Mouse (Mus musculus): Measurements from ENCODE around the gene Bcl2l15.
"Not testable (repeated sequence)": the region's sequence is repeated elsewhere in the genome, so short reads cannot be mapped to it uniquely, and the experiment has no call there.

The Bcl2l15 gene

DNA sequence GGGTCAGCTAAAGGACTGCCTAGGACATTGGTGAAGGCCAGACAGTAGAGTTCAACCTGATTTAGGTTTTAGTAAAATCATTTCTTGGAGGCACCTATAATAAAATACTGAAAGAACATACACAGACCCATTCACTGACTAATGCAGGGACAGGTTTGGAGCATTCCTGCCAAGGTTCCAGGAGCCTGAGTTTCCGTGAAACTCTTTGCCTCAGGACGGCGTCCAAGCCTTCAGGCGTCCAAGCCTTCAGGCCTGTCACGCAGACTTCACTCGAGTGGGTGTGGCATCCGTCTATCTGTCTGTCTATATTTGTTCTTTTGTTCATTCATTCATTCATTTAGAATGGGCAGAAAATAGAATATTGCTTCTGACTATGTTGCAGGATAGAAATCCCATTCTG is 1.3 kb upstream of the Bcl2l15 start:
- no peak for DNase-seq (ENCODE audit: low spot score in 2 of 2)

DNA sequence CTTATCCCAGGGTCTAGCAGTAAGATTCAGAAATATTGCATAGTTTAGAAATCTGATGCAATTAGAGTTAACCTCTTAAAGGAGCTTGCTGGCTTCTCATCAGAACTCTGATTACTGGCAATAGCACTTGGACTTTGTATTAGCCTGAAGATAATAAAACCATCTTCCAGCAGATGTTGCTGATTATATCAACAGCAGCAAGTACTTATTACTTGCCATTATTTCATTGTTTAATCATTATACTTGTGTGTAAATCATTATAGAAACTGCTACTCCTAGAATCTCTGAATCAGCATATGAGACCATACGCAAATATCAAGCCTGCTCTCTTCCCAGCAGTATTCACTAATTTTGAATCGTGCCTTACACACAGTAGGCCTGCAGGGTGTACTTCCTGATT is 1.6 kb downstream of the Bcl2l15 start:
- no peak for DNase-seq (ENCODE audit: low spot score in 2 of 2)

DNA sequence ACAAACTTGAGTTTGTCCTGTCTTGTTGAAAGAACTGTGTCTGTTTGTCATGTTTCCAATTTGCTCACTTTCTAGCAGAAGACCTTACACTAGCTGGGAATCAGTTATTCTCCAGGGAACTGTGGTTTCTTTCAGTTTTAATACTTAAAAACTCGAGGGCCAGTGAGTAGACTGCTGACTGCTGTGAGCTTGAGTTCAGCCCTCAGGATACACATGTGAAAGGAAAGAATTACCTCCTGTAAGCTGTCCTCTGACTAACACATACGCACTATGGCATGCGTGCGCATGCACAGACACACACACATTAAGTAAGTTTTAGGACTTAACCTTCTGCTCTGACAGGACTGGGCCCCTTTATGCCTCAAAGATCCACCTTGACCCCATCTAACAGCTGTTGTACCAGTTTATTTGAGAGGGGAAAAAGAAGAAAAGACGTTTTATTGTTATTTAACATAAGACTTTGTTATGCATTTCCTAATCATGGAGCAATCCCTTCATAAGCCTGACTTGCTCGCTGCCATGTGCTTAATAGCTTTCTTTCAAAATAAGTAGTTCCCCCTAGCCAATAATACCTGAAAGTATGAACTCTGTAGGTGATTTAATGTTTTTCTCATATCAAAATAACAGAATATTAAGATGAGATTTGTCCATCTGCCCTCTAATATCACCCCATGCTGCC is 3.0 kb downstream of the Bcl2l15 start:
- DNase-seq (ENCODE audit: low spot score in 2 of 2): no peak

GRCm38 (mm10) chr3:103835951-103836310 is 3.5 kb downstream of the Bcl2l15 start:
- DNase-seq (ENCODE audit: low spot score in 2 of 2): no peak

DNA sequence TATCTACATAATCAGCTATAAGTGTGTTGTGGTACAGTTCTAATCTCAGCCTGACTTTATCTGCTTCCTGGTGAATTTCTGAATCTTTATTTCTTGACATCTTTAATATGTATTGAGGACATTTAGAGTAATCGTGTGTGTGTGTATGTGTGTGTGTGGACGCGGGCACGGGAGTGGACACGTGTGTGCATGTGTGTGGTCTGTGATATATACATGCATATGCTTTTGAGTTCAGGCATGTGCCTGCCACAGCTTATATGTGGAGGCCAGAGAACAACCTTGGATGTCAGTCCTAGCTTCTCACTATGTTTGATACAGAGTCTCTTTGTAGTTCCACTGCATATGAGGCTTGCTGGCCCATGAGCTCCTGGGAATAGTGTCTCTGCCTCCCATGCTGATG is 4.1 kb downstream of the Bcl2l15 start:
- no peak for DNase-seq (ENCODE audit: low spot score in 2 of 2)

GRCm38 (mm10) chr3:103839711-103840110 is 7.3 kb downstream of the Bcl2l15 start:
- DNase-seq (ENCODE audit: low spot score in 2 of 2): no peak

- DNase-seq (ENCODE audit: low spot score in 2 of 2): not testable (repeated sequence)
These were observed 7.8 kb downstream of the Bcl2l15 start for GRCm38 (mm10) chr3:103840195-103840594.

GRCm38 (mm10) chr3:103840946-103841345 is 8.5 kb downstream of the Bcl2l15 start:
- not testable (repeated sequence) for DNase-seq (ENCODE audit: low spot score in 2 of 2)

DNA sequence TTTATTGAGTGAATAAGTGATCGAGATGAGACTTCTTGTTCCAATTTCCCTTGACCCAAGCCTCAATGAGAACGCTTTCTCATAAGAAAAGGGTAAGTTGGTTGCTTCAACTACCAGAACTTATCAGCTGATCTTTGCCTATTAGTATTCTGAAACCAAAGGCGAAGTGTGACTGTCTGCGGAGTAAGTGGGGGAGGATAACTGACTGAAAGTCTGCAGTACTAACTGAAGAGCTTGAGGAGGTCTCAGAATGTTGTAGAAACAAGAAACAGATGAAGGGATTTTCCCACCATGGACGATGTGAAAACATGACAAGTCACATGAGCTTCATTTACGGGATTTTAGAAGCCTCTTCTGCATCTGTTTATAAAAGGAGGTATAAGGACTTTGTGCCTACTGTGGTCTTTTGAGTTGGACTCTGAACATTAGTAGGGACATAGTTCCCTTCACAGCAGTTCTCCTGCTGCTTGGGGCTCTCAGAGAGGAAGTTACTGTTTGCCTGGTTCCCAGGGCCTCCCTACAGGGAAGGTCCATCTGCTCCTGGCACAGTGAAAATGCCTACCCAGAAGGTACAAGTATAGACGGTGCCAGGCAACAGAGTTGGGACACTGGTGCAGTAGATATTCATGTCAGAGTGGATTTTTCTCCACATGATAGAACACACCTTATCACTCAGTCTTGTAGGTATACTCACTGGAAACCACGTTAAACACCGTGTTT is 18.4 kb downstream of the Bcl2l15 start:
- DNase-seq (ENCODE audit: low spot score in 2 of 2): no peak

DNA sequence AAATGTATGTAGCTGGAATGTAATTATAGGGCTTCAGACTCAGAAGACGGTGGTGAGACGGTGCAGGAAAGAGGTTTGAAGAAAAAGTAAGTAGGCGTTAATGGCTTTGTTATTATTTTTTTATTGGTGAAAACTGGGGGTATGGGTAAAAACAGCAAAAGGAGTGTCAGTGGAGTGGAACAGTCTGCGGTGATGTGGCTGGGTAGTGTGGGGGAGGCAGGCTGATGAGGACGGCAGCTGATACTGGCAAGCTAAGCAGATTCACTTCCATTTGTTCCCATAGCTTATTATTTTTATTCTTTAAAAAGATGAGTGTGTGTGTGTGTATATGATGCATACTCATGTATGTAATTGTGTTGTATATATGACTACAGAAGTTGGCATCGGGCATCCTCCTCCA is 19.1 kb downstream of the Bcl2l15 start:
- DNase-seq (ENCODE audit: low spot score in 2 of 2): no peak

DNA sequence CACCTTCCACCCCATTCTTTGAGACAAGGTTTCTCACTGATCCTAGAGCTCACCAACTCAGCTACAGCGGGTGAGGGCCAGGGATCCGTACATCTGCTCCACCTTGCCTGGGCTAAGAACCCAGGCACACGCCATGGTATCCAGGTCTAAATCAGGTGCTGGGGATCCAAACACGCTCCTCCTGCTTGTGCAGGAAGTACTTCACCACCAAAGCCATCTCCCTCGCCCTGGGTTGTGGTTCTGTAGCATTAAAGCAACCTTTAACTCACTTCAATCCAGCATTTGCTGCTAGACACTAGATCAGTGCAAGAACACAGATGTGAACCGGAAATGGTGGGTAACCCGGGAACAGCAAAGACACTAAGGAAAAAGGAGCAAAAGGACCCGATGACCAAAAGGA is 19.5 kb downstream of the Bcl2l15 start:
- no peak for DNase-seq (ENCODE audit: low spot score in 2 of 2)

GRCm38 (mm10) chr3:103852565-103853299 is 20.3 kb downstream of the Bcl2l15 start:
- DNase-seq (ENCODE audit: low spot score in 2 of 2): peak; percentile 78 to 93

DNA sequence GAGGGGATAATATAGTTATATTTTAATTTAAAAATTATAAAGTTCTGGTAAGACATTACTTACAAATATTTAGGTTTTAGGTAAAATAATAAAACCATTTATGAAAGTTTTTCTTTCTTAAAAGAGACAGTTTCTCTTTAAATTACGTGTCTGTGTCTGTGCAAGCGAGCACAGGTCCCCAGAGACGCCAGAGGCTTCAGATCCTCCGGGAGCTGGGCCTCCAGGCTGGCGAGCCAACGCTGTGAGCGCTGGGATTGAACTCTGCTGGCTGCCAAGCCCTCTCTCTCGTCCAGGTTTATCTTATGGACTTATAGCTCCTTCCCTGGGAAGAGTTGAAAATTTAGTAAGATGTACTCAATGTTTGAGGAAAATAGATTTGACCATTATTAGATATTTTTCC is 21.4 kb downstream of the Bcl2l15 start:
- no peak for DNase-seq (ENCODE audit: low spot score in 2 of 2)

- no peak for DNase-seq (ENCODE audit: low spot score in 2 of 2)
These were observed 24.8 kb downstream of the Bcl2l15 start for GRCm38 (mm10) chr3:103857036-103857805.

DNA sequence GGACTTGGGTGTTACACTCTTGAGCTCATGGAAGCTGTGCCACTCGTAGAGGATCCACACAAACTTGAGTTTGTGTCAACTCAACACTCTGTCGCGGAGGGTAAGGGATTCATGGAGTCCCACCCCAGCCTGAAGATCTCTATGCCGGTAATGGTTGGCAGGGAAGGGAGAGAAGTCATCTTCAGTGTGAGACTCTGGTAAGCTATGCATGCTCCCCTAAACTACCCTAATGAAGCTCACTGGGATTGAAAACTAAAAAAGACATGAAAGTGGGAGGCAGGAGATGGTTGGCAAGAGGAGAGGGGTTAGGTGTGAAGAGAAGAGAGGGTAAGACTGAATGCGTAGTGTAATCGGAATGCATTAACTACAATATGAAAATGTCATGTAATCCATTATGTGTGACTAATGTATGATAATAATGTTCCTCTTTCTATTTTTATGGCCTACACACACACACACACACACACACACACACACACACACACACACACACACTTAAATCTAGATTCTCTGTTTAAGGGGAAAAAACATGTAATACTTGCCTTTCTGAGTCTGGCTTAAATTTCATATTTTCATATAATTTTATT is 25.7 kb downstream of the Bcl2l15 start:
- no peak for DNase-seq (ENCODE audit: low spot score in 2 of 2)

- peak; percentile 52 for DNase-seq (ENCODE audit: low spot score in 2 of 2)
These were observed 26.7 kb downstream of the Bcl2l15 start, which contains the start of gene Ptpn22 for GRCm38 (mm10) chr3:103858881-103859801. Gene Ptpn22, plus strand, starts transcription at chr3:103859795.

- DNase-seq (ENCODE audit: low spot score in 2 of 2): peak; percentile 70 to 76
These were observed 27.5 kb downstream of the Bcl2l15 start for GRCm38 (mm10) chr3:103859851-103860391.

GRCm38 (mm10) chr3:103862721-103863220 is 30.4 kb downstream of the Bcl2l15 start:
- no peak for DNase-seq (ENCODE audit: low spot score in 2 of 2)

- no peak for DNase-seq (ENCODE audit: low spot score in 2 of 2)
These were observed 31.8 kb downstream of the Bcl2l15 start for GRCm38 (mm10) chr3:103864200-103864599.

DNA sequence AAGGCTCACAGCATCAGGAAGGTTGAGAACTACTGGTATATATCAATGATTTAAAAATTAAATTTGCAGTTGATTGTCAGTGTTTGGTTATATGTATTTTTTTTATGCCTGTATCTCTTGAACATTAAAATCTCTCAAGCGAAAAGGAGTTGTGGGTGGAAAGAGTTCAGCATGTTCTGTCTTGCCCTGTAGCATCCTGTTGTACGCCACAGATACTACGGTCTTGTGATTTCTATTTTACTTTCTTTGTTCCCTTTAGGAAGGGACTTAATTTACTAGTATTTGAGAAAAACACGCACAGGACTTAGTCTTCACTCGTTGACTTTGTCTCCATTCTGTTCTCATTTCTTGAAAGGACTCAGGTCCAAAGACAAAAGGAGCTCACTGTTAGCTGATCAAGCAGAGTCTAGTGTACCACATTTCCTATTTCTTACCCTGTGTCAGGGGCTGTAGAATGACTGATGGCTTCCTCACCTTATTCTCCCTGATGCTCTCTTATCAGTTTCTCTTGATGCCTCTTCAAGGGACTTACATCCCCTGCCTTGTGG is 35.1 kb downstream of the Bcl2l15 start:
- no peak for DNase-seq (ENCODE audit: low spot score in 2 of 2)

Measured in thymus, postnatal 10 days (tissue).